Mouse (Mus musculus) midbrain, embryonic 14.5 days (tissue): ENCODE measurements around the gene Psmd6. TPM values are rescaled to one million over a fixed set of nuclear protein-coding genes. Genes with fewer than 3 reads are reported as not detected.

ENCODE experiments used
- ATAC-seq: fragments of 200-750 bp; cut with Nextera tagmentation; 2 replicates; pipeline ENCODE4 v1.8.0; 2017; ENCODE audit warnings: moderate number of reproducible peaks, moderate library complexity; ENCODE audit not compliant: low FRiP score, low TSS enrichment
- DNase-seq: peaks from one replicate; pipeline ENCODE4 v3.0.0-alpha.2; 2015
- H3K27ac ChIP-seq: fragments of 300-500 bp; sonication (generic); replicated peaks from 2 replicates; pipeline ENCODE4 v1.5.1; 2014; ENCODE audit warnings: mild to moderate bottlenecking, low read depth, low read length, moderate library complexity
- H3K27me3 ChIP-seq: fragments of 300-500 bp; sonication (generic); 2 replicates; pipeline ENCODE4 v1.6.1; 2014; ENCODE audit warnings: low read length, control low read depth, mixed read lengths; ENCODE audit not compliant: control insufficient read depth, insufficient read depth
- H3K36me3 ChIP-seq: fragments of 300-500 bp; sonication (generic); 2 replicates; pipeline ENCODE4 v1.6.1; 2014; ENCODE audit warnings: low read length, control low read depth; ENCODE audit not compliant: control insufficient read depth, insufficient read depth
- H3K4me1 ChIP-seq: fragments of 300-500 bp; sonication (generic); 2 replicates; pipeline ENCODE4 v1.6.1; 2014; ENCODE audit warnings: mild to moderate bottlenecking, antibody characterized with exemption, low read length, control low read depth; ENCODE audit not compliant: control insufficient read depth, insufficient read depth
- H3K4me2 ChIP-seq: fragments of 300-500 bp; sonication (generic); 2 replicates; pipeline ENCODE4 v1.6.1; 2014; ENCODE audit warnings: mild to moderate bottlenecking, low read length, moderate library complexity
- H3K4me3 ChIP-seq: fragments of 300-500 bp; sonication (generic); replicated peaks from 2 replicates; pipeline ENCODE4 v1.5.1; 2014; ENCODE audit warnings: low read depth, low read length
- H3K9ac ChIP-seq: fragments of 300-500 bp; sonication (generic); replicated peaks from 2 replicates; pipeline ENCODE4 v1.6.1; 2014; ENCODE audit warnings: mild to moderate bottlenecking, low read length, moderate library complexity
- H3K9me3 ChIP-seq: fragments of 300-500 bp; sonication (generic); 2 replicates; pipeline ENCODE4 v1.6.1; 2016; ENCODE audit warnings: low read length, control low read depth, mixed read lengths; ENCODE audit not compliant: control insufficient read depth
- WGBS: fragments of 180-500 bp; shearing (Covaris S2); extraction: QIAGEN DNeasy Blood & Tissue Kit; methylation state at CpG from one replicate; pipeline ENCODE4 v1.1.7; 2014; 5-methylcytosine and 5-hydroxymethylcytosine counted together
- polyA plus RNA-seq: library from polyadenylated mRNA; unstranded; fragments of >200 nt; fragmentation: Nextera tagmentation; extraction: Ambion mirVana; gene quantifications from 2 replicates; pipeline ENCODE4 v1.2.1, GENCODE M21; 2014

The Psmd6 gene
- polyA plus RNA-seq, 1 experiment from 2014 or later, result 278 TPM

DNA sequence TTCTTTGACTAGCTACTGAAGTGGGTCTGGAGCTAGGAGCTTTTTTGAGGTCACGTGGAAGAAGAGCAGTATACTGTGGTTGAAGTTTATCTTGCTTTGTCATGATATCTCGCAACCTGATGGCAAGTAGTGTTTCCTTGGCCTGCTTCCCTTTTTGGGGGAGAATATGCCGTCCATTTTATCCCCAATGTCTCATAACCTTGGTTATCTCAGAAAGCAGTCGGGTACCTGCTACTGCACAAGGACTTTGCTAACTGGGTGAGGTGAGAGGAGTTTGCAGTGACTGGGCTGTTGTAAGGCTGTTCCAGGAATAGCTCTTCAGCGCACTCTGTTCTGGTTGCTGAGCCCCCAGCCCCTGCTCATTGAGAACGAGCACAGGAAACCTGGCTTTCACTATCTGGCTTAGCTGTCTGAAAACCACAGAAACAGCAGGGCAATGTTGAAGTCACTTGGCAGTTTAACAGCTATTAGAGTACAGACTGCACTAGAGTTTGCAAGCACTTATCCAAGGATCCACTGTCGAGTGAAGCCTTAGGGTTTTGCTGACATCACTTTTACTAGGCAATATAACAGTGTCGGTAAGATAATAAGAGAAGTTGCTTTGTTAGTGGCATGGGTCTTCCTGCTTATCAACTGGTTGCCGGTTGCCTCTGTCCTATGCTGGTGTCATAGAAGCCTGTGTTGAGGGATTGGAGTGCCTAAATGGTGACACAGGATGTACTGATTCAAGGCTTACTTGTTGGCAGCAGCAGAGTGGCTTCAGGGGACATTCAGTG lies 32.6 kb downstream of the Psmd6 start:
- DNase-seq, result no peak
- Histone ChIP-seq H3K27ac (no peak overlapping the region), H3K27me3 (no peaks in the 10 kb centered on the region), H3K36me3 (peaks cover 22% of the 10 kb centered on the region), H3K9ac (no peak overlapping the region), H3K9me3 (no peaks in the 10 kb centered on the region), H3K4me1 (no peaks in the 10 kb centered on the region), H3K4me3 (no peak overlapping the region), H3K4me2 (no peak overlapping the region)
- ATAC-seq, result no peak
- WGBS, result 94% methylated on average over 9 of the region's 9 CpGs

DNA sequence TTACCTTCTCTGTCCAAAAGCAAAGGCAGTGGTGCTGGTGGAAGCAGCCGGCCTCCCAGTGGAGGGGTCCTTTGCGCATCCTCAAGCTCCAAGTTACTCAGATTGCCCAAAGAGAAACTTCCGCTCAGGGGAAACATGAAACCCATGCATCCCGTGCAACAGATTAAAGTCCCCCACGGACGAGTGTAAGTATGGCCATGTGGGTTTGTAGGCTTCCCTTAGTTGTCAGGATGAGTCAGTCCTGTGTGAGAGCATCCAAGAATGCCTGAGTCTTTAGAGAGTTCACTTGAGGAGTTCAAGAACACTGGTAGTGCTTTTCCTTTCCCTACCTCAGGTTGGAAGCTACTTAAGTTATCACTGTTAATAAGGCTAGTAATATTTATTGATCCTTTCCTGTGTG lies 33.4 kb downstream of the Psmd6 start:
- Histone ChIP-seq H3K9ac (no peak overlapping the region), H3K9me3 (no peaks in the 10 kb centered on the region), H3K4me1 (no peaks in the 10 kb centered on the region), H3K4me2 (no peak overlapping the region), H3K27ac (no peak overlapping the region), H3K36me3 (peaks cover 20% of the 10 kb centered on the region), H3K4me3 (no peak overlapping the region), H3K27me3 (no peaks in the 10 kb centered on the region)
- 82% methylated on average over 6 of the region's 6 CpGs for WGBS
- DNase-seq, result no peak
- ATAC-seq, result no peak

DNA sequence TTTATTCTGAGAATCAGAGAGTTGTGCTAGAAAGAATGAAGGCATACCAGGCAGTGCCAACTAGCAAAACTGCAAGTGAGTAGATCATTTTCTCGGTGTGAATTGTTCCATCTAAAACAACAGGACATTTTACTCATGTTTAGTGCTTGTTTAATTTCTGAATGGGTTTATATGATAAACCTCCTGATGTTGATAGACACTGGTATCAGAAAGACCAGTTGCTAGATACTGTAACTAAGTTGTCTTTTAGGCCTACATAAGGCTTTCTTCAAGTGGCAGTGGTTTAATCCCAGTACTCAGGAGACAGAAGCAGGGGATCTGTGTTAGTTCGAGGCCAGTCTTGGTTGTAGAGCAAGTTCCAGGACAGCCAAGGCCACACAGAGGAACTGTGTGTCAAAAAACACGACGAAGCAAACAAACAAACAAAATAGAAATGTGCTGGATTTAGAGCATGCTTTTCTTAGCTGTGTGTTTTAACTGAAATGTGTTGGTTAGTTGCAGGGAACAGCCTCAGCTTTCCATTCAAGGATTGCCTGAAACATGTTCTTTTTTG lies 34.0 kb downstream of the Psmd6 start:
- H3K4me1 ChIP-seq, result no peaks in the 10 kb centered on the region
- H3K27ac ChIP-seq, result no peak overlapping the region
- H3K4me2 ChIP-seq, result no peak overlapping the region
- H3K9me3 ChIP-seq, result no peaks in the 10 kb centered on the region
- H3K27me3 ChIP-seq, result no peaks in the 10 kb centered on the region
- WGBS, result 93% methylated on average over 4 of the region's 4 CpGs
- no peak for ATAC-seq
- no peak for DNase-seq
- peaks cover 20% of the 10 kb centered on the region for H3K36me3 ChIP-seq
- no peak overlapping the region for H3K4me3 ChIP-seq
- no peak overlapping the region for H3K9ac ChIP-seq

DNA sequence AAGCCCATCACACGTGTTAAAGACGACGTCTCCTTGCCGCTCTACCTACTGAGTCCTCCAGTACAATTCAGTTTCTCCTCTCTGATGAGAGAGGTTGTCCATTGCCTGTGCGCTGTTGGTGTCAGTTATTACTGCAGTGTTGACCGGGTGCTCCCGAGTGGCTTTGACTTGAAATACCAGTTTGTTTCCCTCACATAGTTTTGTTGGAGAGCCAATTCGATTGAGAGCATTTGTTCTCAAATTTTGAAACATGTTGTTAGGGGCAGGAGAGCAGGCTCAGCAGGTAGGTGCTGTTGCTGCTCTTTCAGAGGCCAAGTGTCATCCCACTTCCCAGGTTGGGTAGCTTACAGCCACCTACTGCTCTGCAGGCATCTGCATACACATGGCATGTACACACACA lies 37.0 kb downstream of the Psmd6 start:
- no peak for DNase-seq
- Histone ChIP-seq H3K27ac (no peak overlapping the region), H3K36me3 (0 out of 2 replicates have a peak, but pooled peaks cover under 1% of the 10 kb centered on the region)

DNA sequence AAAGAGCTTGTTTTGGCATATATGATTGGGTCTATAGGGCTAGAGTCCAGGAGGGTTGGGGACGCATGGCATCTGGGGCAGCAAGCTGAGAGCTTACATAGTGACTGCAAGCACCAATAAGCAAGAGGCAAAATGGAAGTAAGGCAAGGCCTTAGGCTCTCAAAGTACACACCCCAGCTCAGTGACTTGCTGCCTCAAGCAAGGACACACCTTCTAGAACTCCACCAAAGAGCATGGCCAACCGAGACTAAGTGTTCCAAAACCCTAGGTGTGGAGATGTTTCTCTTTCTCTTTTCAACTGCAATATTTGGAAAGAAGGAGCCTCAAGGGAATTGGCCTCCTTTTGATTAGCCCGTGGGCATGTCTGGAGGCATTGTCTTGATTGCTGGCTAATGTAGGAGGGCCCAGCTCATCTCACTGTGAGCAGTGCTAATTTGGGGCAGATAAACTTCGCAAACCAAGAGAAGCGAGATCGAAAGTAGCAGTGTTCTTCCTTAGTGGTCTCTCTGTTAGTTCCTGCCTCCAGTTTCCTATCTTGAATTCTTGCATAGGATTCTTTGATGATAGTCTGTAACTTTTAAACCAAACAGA lies 40.1 kb downstream of the Psmd6 start:
- Histone ChIP-seq H3K4me1 (no peaks in the 10 kb centered on the region), H3K4me3 (no peak overlapping the region), H3K27me3 (no peaks in the 10 kb centered on the region), H3K9me3 (no peaks in the 10 kb centered on the region), H3K4me2 (no peak overlapping the region), H3K9ac (no peak overlapping the region), H3K36me3 (no peaks in the 10 kb centered on the region), H3K27ac (no peak overlapping the region)
- ATAC-seq, result no peak
- 89% methylated on average over 6 of the region's 6 CpGs for WGBS
- DNase-seq, result no peak

More for the DNA sequence above, 37.0 kb downstream of the Psmd6 start:
- no peaks in the 10 kb centered on the region for H3K9me3 ChIP-seq
- 94% methylated on average over 8 of the region's 8 CpGs for WGBS
- H3K27me3 ChIP-seq, result no peaks in the 10 kb centered on the region
- H3K4me2 ChIP-seq, result no peak overlapping the region
- H3K9ac ChIP-seq, result no peak overlapping the region
- H3K4me1 ChIP-seq, result no peaks in the 10 kb centered on the region
- H3K4me3 ChIP-seq, result no peak overlapping the region
- no peak for ATAC-seq

DNA sequence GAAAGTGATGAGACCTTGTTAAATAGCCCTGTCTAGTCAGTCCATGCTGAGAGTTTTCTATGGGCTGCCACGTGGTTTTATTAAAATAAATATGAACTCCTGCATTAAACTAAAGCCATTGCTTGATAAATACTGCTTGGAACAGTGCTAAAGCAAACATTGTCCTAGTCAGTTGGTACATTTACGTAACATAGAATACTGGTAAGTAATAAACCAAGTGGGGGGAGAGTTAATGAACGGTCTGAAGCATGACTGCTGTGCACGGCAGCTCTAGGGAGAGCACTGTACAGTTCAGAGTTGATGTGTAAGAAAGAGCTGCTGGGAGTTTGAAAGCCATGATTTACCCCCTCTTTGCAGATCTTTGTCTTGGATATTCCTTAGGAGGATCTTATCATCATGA lies 49.3 kb downstream of the Psmd6 start:
- Histone ChIP-seq H3K4me2 (no peak overlapping the region), H3K27ac (peak overlapping the region; percentile 63), H3K9me3 (no peaks in the 10 kb centered on the region), H3K4me1 (peaks cover 30% of the 10 kb centered on the region), H3K36me3 (no peaks in the 10 kb centered on the region), H3K27me3 (no peaks in the 10 kb centered on the region), H3K9ac (no peak overlapping the region), H3K4me3 (no peak overlapping the region)
- 30% methylated on average over 4 of the region's 4 CpGs for WGBS
- no peak for DNase-seq
- no peak for ATAC-seq

DNA sequence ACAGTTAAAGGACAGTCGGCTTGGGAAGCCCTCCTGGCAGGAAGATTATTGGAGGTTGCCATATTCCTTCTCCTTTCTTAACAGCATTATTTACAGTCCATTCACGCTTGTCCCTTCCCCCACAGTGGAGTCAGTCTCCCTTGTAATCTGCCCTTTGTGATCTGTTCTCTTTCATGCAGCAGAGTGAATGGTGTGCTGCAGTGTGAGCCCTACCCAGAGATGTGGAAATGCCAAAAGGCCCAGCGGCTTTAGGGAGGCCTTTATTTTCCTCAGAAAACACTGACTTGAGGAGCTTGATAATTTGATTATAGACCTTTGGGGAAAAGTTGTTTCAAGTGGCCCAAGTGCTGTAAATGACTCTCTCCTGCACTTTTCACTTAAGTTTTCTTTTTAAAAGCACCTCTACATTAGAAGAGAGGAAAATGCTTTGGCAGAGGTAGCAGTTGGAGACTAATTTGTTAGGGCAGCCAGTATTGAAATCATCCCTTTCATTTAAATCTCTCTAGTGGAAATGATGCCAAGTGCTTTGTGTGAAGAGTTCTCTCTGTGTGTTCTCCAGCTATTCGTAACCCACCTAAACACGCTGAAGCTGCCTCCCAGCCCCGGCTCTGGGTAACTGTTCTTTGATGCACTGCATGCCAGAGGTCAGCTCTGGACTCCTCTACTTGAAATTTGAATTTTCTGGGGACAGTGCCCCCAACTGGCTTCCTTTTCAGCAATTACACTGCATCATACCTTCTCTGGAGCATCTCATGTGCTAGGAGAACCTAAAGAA lies 50.1 kb downstream of the Psmd6 start:
- H3K36me3 ChIP-seq, result no peaks in the 10 kb centered on the region
- H3K9ac ChIP-seq, result no peak overlapping the region
- 2% methylated on average over 6 of the region's 6 CpGs for WGBS
- ATAC-seq, result peak; percentile 84
- no peaks in the 10 kb centered on the region for H3K9me3 ChIP-seq
- H3K4me2 ChIP-seq, result peak overlapping the region; percentile 17; the same call in 1 of the 2 replicates
- peak overlapping the region; percentile 63 for H3K27ac ChIP-seq
- H3K4me1 ChIP-seq, result peaks cover 30% of the 10 kb centered on the region
- no peaks in the 10 kb centered on the region for H3K27me3 ChIP-seq
- no peak overlapping the region for H3K4me3 ChIP-seq
- DNase-seq, result peak; percentile 77

DNA sequence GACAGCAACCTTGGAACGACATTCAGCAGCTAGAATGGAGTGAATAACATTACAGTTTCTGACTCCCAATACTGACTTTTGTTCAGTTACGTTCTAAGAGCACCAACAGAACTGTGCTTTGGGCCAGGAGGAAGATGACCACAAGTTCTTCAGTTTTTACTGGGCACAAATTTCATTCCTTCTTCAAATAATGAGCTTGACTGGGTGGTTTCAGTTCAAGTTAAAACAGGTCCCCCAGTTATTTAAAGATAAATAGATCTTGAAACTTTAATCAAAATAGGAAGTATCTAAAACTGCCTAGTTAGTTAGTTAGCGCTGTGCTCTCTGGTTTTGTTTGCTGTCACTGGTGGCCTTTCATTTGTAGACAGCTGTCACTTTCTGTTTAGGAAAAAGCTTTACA lies 52.2 kb downstream of the Psmd6 start:
- Histone ChIP-seq H3K4me2 (no peak overlapping the region), H3K4me1 (peaks cover 40% of the 10 kb centered on the region)
- peak; percentile 15 for DNase-seq

More for the DNA sequence above, 52.2 kb downstream of the Psmd6 start:
- peak overlapping the region; percentile 53; the same call in 1 of the 2 replicates for H3K27ac ChIP-seq
- no peaks in the 10 kb centered on the region for H3K27me3 ChIP-seq
- no peak overlapping the region for H3K9ac ChIP-seq
- no peak for ATAC-seq
- no peaks in the 10 kb centered on the region for H3K36me3 ChIP-seq
- WGBS, result 13% methylated on average over 3 of the region's 3 CpGs
- no peak overlapping the region for H3K4me3 ChIP-seq
- H3K9me3 ChIP-seq, result no peaks in the 10 kb centered on the region
